Mouse (Mus musculus): ENCODE measurements around the gene S100a9. TPM values are rescaled to one million over a fixed set of nuclear protein-coding genes. Genes with fewer than 3 reads are reported as not detected.

Gene S100a9
- not detected for polyA plus RNA-seq (2014; fragmentation: Illumina TruSeq; extraction: RNeasy Lipid Tissue Mini Kit (QIAGEN cat#74804); ENCODE audit: low replicate concordance)

GRCm38 (mm10) chr3:90695613-90696012 lies at the start of gene S100a9:
TSS of gene S100a9 (minus strand) at chr3:90695721.

GRCm38 (mm10) chr3:90726606-90727005 lies 31.1 kb upstream of the S100a9 start, which contains the start of gene Pglyrp4:
TSS of gene Pglyrp4 (plus strand) at chr3:90726906.

GRCm38 (mm10) chr3:90668846-90669245 lies 26.7 kb downstream of the S100a9 start, which contains the start of gene S100a8:
TSS of gene S100a8 (plus strand) at chr3:90668978.

GRCm38 (mm10) chr3:90653717-90654116 lies 41.8 kb downstream of the S100a9 start, which contains the start of gene S100a7a:
TSS of gene S100a7a (plus strand) at chr3:90654017.

Other genes starting within 250 kb of the S100a9 start
- gene Npr1, start 229.9 kb downstream of the S100a9 start, polyA plus RNA-seq (2014; fragmentation: Illumina TruSeq; extraction: RNeasy Lipid Tissue Mini Kit (QIAGEN cat#74804); ENCODE audit: low replicate concordance): 1.4 TPM
- 30.4 TPM for gene Ilf2, start 219.6 kb downstream of the S100a9 start, polyA plus RNA-seq (2014; fragmentation: Illumina TruSeq; extraction: RNeasy Lipid Tissue Mini Kit (QIAGEN cat#74804); ENCODE audit: low replicate concordance)
- 32.7 TPM for gene Snapin, start 204.7 kb downstream of the S100a9 start, polyA plus RNA-seq (2014; fragmentation: Illumina TruSeq; extraction: RNeasy Lipid Tissue Mini Kit (QIAGEN cat#74804); ENCODE audit: low replicate concordance)
- 112 TPM for gene Chtop, start 186.2 kb downstream of the S100a9 start, polyA plus RNA-seq (2014; fragmentation: Illumina TruSeq; extraction: RNeasy Lipid Tissue Mini Kit (QIAGEN cat#74804); ENCODE audit: low replicate concordance)
- gene S100a1, start 181.3 kb downstream of the S100a9 start, polyA plus RNA-seq (2014; fragmentation: Illumina TruSeq; extraction: RNeasy Lipid Tissue Mini Kit (QIAGEN cat#74804); ENCODE audit: low replicate concordance): 27.6 TPM
- gene S100a13, start 181.3 kb downstream of the S100a9 start, polyA plus RNA-seq (2014; fragmentation: Illumina TruSeq; extraction: RNeasy Lipid Tissue Mini Kit (QIAGEN cat#74804); ENCODE audit: low replicate concordance): 2.8 TPM
- gene S100a14, start 168.9 kb downstream of the S100a9 start, polyA plus RNA-seq (2014; fragmentation: Illumina TruSeq; extraction: RNeasy Lipid Tissue Mini Kit (QIAGEN cat#74804); ENCODE audit: low replicate concordance): not detected
- 9.7 TPM for gene S100a16, start 158.5 kb downstream of the S100a9 start, polyA plus RNA-seq (2014; fragmentation: Illumina TruSeq; extraction: RNeasy Lipid Tissue Mini Kit (QIAGEN cat#74804); ENCODE audit: low replicate concordance)
- not detected for gene S100a3, start 135.1 kb downstream of the S100a9 start, polyA plus RNA-seq (2014; fragmentation: Illumina TruSeq; extraction: RNeasy Lipid Tissue Mini Kit (QIAGEN cat#74804); ENCODE audit: low replicate concordance)
- not detected for gene S100a2, start 105.5 kb downstream of the S100a9 start, polyA plus RNA-seq (2014; fragmentation: Illumina TruSeq; extraction: RNeasy Lipid Tissue Mini Kit (QIAGEN cat#74804); ENCODE audit: low replicate concordance)
- not detected for gene Gm42674, start 93.8 kb downstream of the S100a9 start, polyA plus RNA-seq (2014; fragmentation: Illumina TruSeq; extraction: RNeasy Lipid Tissue Mini Kit (QIAGEN cat#74804); ENCODE audit: low replicate concordance)
- not detected for gene S100a4, start 92.0 kb downstream of the S100a9 start, polyA plus RNA-seq (2014; fragmentation: Illumina TruSeq; extraction: RNeasy Lipid Tissue Mini Kit (QIAGEN cat#74804); ENCODE audit: low replicate concordance)
- gene S100a5, start 87.2 kb downstream of the S100a9 start, polyA plus RNA-seq (2014; fragmentation: Illumina TruSeq; extraction: RNeasy Lipid Tissue Mini Kit (QIAGEN cat#74804); ENCODE audit: low replicate concordance): not detected
- 8.6 TPM for gene S100a6, start 82.8 kb downstream of the S100a9 start, polyA plus RNA-seq (2014; fragmentation: Illumina TruSeq; extraction: RNeasy Lipid Tissue Mini Kit (QIAGEN cat#74804); ENCODE audit: low replicate concordance)
- not detected for gene S100a7a, start 41.7 kb downstream of the S100a9 start, polyA plus RNA-seq (2014; fragmentation: Illumina TruSeq; extraction: RNeasy Lipid Tissue Mini Kit (QIAGEN cat#74804); ENCODE audit: low replicate concordance)
- gene S100a8, start 26.7 kb downstream of the S100a9 start, polyA plus RNA-seq (2014; fragmentation: Illumina TruSeq; extraction: RNeasy Lipid Tissue Mini Kit (QIAGEN cat#74804); ENCODE audit: low replicate concordance): not detected
- gene Pglyrp4, start 31.2 kb upstream of the S100a9 start, polyA plus RNA-seq (2014; fragmentation: Illumina TruSeq; extraction: RNeasy Lipid Tissue Mini Kit (QIAGEN cat#74804); ENCODE audit: low replicate concordance): not detected
- gene Gm5849, start 82.2 kb upstream of the S100a9 start, polyA plus RNA-seq (2014; fragmentation: Illumina TruSeq; extraction: RNeasy Lipid Tissue Mini Kit (QIAGEN cat#74804); ENCODE audit: low replicate concordance): not detected

All from small intestine, adult 10 weeks (tissue).